Mouse (Mus musculus) v-Abl transformed pro-B cells (cell line): ENCODE measurements around the gene Dnajc5.

Source experiments
- in situ Hi-C, 2 experiments: fragments of 400-800 bp; cut with MboI; formaldehyde crosslinking; loops; one replicate each; pipeline ENCODE4 v1.15.1; 2025; ENCODE audit not compliant: unreplicated experiment in 2 of 2

Gene Dnajc5

GRCm38 (mm10) chr2:181520118-181520935 is at the start of gene Dnajc5:
Gene Dnajc5 (plus strand): TSS chr2:181520485.
- in situ Hi-C loops, result loop anchor here (5.0 kb wide), 2 partner anchors 57 to 62 kb away; partner anchors contain the start of gene Uckl1 (in 1 of the 2)

DNA sequence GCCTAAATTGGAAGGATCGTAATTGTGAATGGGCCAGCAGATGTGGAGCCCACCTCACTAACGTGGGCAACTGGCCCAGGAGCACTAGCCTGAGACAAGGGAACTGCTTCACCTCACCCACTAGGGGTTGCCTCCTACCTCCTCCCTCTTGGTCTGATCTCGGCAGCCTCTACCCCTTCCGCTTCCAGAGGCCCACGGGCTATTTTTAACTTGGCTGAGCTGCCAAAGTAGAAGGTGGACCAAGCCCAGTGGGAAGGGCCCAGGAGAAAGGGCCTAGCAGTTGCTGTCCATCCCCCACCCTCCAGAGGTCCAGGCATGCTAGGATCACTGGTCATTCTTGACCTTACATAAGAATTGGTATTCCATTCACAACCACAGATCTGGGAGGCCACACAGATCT is 49.0 kb upstream of the Dnajc5 start:
- in situ Hi-C loops, result no loop called here

- in situ Hi-C loops, result no loop called here
Observed at GRCm38 (mm10) chr2:181472256-181472827, 47.9 kb upstream of the Dnajc5 start.

DNA sequence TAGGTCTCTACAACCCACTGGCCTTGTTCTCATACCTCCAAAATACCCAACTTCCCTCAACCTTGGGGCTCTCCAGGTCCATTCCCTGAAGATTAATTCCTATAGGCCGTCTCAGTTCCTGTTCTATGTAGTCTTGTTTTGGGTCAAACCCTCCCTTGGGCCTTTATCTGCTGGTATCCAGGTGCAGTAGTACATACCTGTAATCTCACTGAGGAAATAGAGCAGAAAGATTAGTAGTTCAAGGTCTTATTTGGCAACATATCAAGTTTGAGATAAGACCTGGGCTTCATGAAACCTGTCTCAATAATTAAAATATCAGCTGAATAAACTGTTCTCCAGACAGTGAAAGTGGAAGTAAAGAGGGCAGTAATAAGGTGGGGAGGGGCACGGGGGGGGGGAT is 37.2 kb upstream of the Dnajc5 start:
- in situ Hi-C loops, result loop anchor here in 1 of 2 experiments (25.0 kb wide), 1 partner anchor 771 kb away; the partner anchor contains the start of genes Dido1 and Gid8

DNA sequence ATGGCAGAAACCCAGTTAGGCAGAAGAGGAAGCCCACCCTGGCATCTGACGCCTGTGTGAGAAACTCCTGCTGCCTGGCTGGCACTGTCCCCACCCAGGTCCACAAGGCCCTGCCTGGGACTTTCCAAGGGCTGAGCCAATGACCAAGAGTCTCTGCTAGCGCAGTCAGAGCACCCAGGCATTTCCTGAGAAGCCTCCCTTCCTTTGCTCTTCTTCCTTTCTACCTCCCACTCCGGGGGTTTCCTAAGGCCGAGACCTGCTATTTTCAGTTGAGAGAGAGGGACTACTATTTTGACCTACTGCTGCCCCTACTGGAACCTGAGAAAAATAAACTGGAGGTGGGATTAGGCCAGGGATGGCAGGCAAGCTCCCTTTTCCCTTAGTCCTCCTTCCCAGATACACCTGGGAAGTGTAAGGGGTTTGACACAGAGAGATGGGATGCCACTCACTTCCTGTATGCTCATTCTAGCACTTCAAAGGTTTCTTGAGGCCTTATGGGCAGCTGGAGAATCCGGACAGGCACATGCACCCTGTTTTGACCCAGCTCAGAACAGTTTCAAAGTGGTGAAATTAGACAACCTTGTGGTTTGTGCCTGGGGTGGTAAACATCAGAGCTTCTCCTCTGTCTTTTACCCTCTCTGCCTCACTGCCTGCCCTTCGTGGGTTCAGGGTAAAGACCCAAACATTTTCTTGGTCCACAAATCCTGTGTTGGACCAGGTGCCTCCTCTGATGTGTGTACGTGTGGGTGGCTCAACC is 36.5 kb upstream of the Dnajc5 start:
- in situ Hi-C loops, result loop anchor here in 1 of 2 experiments (25.0 kb wide), 1 partner anchor 771 kb away; the partner anchor contains the start of genes Dido1 and Gid8

GRCm38 (mm10) chr2:181484456-181485233 is 35.6 kb upstream of the Dnajc5 start:
- in situ Hi-C loops, result loop anchor here in 1 of 2 experiments (25.0 kb wide), 1 partner anchor 772 kb away; the partner anchor contains the start of genes Dido1 and Gid8

DNA sequence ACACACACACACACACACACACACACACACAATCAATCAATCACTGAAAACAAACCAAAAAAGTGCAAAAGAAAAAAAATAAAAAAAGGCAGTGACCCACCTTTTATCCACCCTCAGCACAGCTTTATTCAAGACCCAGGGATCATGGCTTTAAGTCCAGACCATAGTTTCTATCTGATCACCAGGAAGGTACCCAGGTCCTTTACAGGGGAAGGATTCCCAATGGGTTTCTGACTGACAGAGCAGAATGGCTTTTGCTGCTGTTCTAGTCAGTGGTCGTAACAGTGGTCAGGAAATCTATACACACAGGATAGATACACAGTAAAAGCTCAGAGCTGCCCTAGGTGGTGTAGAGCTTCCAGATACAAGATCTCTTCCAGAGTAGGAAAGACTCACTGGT is 34.5 kb upstream of the Dnajc5 start:
- in situ Hi-C loops, result loop anchor here in 1 of 2 experiments (25.0 kb wide), 1 partner anchor 773 kb away; the partner anchor contains the start of genes Dido1 and Gid8

GRCm38 (mm10) chr2:181487338-181488277 is 32.7 kb upstream of the Dnajc5 start:
- in situ Hi-C loops, result loop anchor here in 1 of 2 experiments (25.0 kb wide), 1 partner anchor 775 kb away; the partner anchor contains the start of genes Dido1 and Gid8

- in situ Hi-C loops, result loop anchor here (5.0 to 25.0 kb wide), 3 partner anchors 79 to 779 kb away; partner anchors contain the start of genes Dido1 (in 1 of the 2) and Gid8 (in 1 of the 2)
Observed at GRCm38 (mm10) chr2:181491432-181492205, 28.7 kb upstream of the Dnajc5 start.

DNA sequence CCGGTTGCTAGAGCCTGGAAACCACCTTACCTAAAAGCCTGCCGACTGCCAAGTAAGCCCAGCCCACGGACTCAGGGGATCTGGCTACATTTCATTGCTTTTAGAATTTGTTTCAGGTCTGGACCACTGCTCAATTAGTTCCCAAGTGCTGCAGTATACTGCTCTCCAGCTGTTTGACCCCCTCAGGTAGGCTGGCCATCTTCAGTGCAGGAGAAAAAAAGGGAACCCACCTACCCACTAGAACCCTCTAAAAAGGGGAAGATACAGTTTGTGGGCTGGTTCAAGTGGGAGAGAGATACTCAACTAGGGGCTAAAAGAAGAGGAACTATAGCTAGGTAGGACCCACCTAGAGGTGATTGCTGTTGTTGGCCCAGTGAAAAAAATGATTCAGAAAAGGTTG is 28.1 kb upstream of the Dnajc5 start:
- in situ Hi-C loops, result loop anchor here (5.0 to 25.0 kb wide), 3 partner anchors 80 to 780 kb away; partner anchors contain the start of genes Dido1 (in 1 of the 2) and Gid8 (in 1 of the 2)

- in situ Hi-C loops, result loop anchor here (5.0 to 25.0 kb wide), 3 partner anchors 81 to 781 kb away; partner anchors contain the start of genes Dido1 (in 1 of the 2) and Gid8 (in 1 of the 2)
Observed at GRCm38 (mm10) chr2:181493156-181493927, 26.9 kb upstream of the Dnajc5 start, which contains the start of gene Abhd16b. Gene Abhd16b (plus strand): TSS chr2:181493206.

DNA sequence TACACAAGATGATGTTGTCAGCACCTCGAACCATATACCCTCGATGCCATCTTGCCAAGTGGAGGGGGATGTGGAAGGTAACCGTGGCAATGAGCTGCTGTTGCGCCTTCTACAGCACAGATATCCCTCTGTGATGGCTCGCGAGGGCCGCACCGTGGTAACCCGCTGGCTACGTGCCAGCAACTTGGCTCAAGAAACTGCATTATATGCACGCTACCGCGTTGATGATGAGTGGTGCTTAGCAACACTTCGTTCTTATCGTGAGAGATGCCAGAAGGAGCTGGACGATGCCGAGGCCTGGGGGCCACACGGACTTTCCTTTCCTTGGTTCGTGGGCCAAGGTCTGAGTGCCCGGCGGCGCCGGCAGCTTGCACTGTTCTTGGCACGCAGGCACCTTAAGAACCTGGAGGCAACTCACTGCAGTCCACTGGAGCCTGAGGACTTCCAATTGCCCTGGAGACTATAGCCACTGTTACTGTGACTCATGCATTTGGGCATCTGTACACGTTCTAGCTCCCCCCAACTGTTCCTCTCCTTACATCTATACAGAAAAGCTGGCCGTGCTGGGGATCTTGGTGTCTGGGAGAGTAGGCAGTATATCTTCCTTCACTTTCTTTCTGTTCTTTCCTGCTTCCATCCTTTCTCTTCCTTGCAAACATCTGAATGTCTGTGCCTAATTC is 25.9 kb upstream of the Dnajc5 start:
- in situ Hi-C loops, result loop anchor here (5.0 to 25.0 kb wide), 3 partner anchors 82 to 782 kb away; partner anchors contain the start of genes Dido1 (in 1 of the 2) and Gid8 (in 1 of the 2)

DNA sequence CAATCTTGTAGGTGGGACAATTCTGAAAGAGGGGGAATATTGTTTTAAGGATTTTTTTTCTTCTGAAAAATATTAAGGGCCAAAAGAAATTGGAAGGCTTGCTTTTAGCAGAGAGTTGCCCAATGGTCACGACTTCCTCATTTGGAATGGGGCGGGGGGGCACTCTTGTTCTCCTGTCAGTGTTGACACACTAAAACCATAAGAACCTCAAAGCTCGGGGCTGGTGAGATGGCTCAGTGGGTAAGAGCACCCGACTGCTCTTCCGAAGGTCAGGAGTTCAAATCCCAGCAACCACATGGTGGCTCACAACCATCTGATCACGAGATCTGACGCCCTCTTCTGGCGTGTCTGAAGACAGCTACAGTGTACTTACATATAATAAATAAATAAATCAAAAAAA is 24.4 kb upstream of the Dnajc5 start:
- in situ Hi-C loops, result loop anchor here in 1 of 2 experiments (25.0 kb wide), 1 partner anchor 784 kb away; the partner anchor contains the start of genes Dido1 and Gid8

- in situ Hi-C loops, result loop anchor here in 1 of 2 experiments (25.0 kb wide), 1 partner anchor 784 kb away; the partner anchor contains the start of genes Dido1 and Gid8
Observed at GRCm38 (mm10) chr2:181496281-181496680, 24.0 kb upstream of the Dnajc5 start.

GRCm38 (mm10) chr2:181496831-181497547 is 23.3 kb upstream of the Dnajc5 start, which contains the start of gene Tpd52l2:
Gene Tpd52l2 (plus strand): TSS chr2:181497142.
- in situ Hi-C loops, result loop anchor here in 1 of 2 experiments (25.0 kb wide), 1 partner anchor 785 kb away; the partner anchor contains the start of genes Dido1 and Gid8
